ENCODE assay signal across 8 mouse cellular contexts in genomic region chr11:68902367-68902766, GRCm38 (mm10). TPM values are rescaled to one million over a fixed set of nuclear protein-coding genes. Genes with fewer than 3 reads are reported as not detected.
A peak's percentile ranks its signal among the peaks of the same experiment; 100 is the strongest.
DNase-seq lines count a peak whose midpoint lies in the region; ATAC-seq and TF ChIP-seq lines count a peak whose summit lies in the region.

No protein-coding gene starts in this region.

- H3K27ac ChIP-seq in kidney, embryonic 14.5 days (ENCODE audit: low read depth, low read length): no peak overlapping the region; the same call in 1 of the 2 replicates
- H3K27ac ChIP-seq in bone marrow macrophage, adult 2 months (ENCODE audit: insufficient read depth, low read depth, low read length): no peak overlapping the region
- no peak overlapping the region for H3K27ac ChIP-seq in hindbrain, embryonic 15.5 days (replicated peaks)
- no peak overlapping the region for H3K27ac ChIP-seq in midbrain, embryonic 15.5 days

- peaks cover 5% of the 10 kb centered on the region; the same call in 1 of the 2 replicates for H3K4me1 ChIP-seq in kidney, embryonic 14.5 days (ENCODE audit: control insufficient read depth, insufficient read depth, low read length)
- H3K4me1 ChIP-seq in bone marrow macrophage, adult 2 months (ENCODE audit: control insufficient read depth, insufficient read depth, low read length): peaks cover 10% of the 10 kb centered on the region
- peaks cover 17% of the 10 kb centered on the region for H3K4me1 ChIP-seq in hindbrain, embryonic 15.5 days (replicated peaks)
- peaks cover 14% of the 10 kb centered on the region for H3K4me1 ChIP-seq in midbrain, embryonic 15.5 days

- 2% methylated on average over 11 of the region's 11 CpGs for WGBS in kidney, embryonic 14.5 days
- 5% methylated on average over 11 of the region's 11 CpGs for WGBS in hindbrain, embryonic 15.5 days
- 7% methylated on average over 11 of the region's 11 CpGs for WGBS in midbrain, embryonic 15.5 days

- ATAC-seq in kidney, embryonic 14.5 days (ENCODE audit: low FRiP score, low TSS enrichment): no peak
- no peak for ATAC-seq in hindbrain, embryonic 15.5 days (ENCODE audit: low FRiP score, low read depth)
- ATAC-seq in midbrain, embryonic 15.5 days (replicated peaks): no peak

- H3K36me3 ChIP-seq in kidney, embryonic 14.5 days (ENCODE audit: control insufficient read depth, insufficient read depth, low read length): peaks cover 43% of the 10 kb centered on the region
- peaks cover 46% of the 10 kb centered on the region for H3K36me3 ChIP-seq in hindbrain, embryonic 15.5 days
- peaks cover 35% of the 10 kb centered on the region for H3K36me3 ChIP-seq in midbrain, embryonic 15.5 days (replicated peaks)

- H3K9ac ChIP-seq in kidney, embryonic 14.5 days (ENCODE audit: low read depth, low read length): peak overlapping the region; percentile 99
- peak overlapping the region; percentile 83 for H3K9ac ChIP-seq in hindbrain, embryonic 15.5 days
- peak overlapping the region; percentile 98 for H3K9ac ChIP-seq in midbrain, embryonic 15.5 days

- no peaks in the 10 kb centered on the region for H3K27me3 ChIP-seq in kidney, embryonic 14.5 days (ENCODE audit: control insufficient read depth, insufficient read depth, low read length)
- H3K27me3 ChIP-seq in hindbrain, embryonic 15.5 days: no peaks in the 10 kb centered on the region
- peaks cover 5% of the 10 kb centered on the region; the same call in 1 of the 2 replicates for H3K27me3 ChIP-seq in midbrain, embryonic 15.5 days (replicated peaks)

- peak overlapping the region; percentile 99 for H3K4me3 ChIP-seq in kidney, embryonic 14.5 days (ENCODE audit: low read length)
- peak overlapping the region; percentile 63 for H3K4me3 ChIP-seq in bone marrow macrophage, adult 2 months (ENCODE audit: insufficient read depth, low read length)
- peak overlapping the region; percentile 73 for H3K4me3 ChIP-seq in hindbrain, embryonic 15.5 days
- H3K4me3 ChIP-seq in midbrain, embryonic 15.5 days: peak overlapping the region; percentile 83

- H3K9me3 ChIP-seq in kidney, embryonic 14.5 days (ENCODE audit: control insufficient read depth, low read length): no peaks in the 10 kb centered on the region
- H3K9me3 ChIP-seq in hindbrain, embryonic 15.5 days: no peaks in the 10 kb centered on the region
- H3K9me3 ChIP-seq in midbrain, embryonic 15.5 days: no peaks in the 10 kb centered on the region

- no peak for TF ChIP-seq CTCF in bone marrow macrophage, adult 2 months (IDR thresholded peaks at IDR 0.05; ENCODE audit: low read depth, low read length)

- H3K4me2 ChIP-seq in kidney, embryonic 14.5 days (replicated peaks; ENCODE audit: low read depth, low read length): peak overlapping the region; percentile 59
- peak overlapping the region; percentile 57 for H3K4me2 ChIP-seq in hindbrain, embryonic 15.5 days
- H3K4me2 ChIP-seq in midbrain, embryonic 15.5 days: peak overlapping the region; percentile 64

- no peak for TF ChIP-seq POLR2A in bone marrow macrophage, adult 2 months (IDR thresholded peaks at IDR 0.05; ENCODE audit: borderline replicate concordance, low read depth, low read length)

- no peak for DNase-seq in kidney, postnatal 25 days
- no peak for DNase-seq in left cerebral cortex, adult 8-10 months (ENCODE audit: low spot score in 2 of 2)
- no peak for DNase-seq in right cerebral cortex, postnatal 14 days
- no peak for DNase-seq in layer of hippocampus, postnatal 36 days

RNA-seq across cellular contexts. Expression of gene Rpl26, which starts 1.0 kb away (rescaled TPM):
- polyA plus RNA-seq in kidney, embryonic 14.5 days (2014; fragmentation: Nextera tagmentation; extraction: Ambion mirVana): 1,184 and 1,677 TPM in 2 replicates
- polyA plus RNA-seq in bone marrow macrophage, adult 2 months (2012; ENCODE audit: insufficient read depth, insufficient read length, missing spikeins): 2,262 and 2,432 TPM in 2 replicates
- polyA plus RNA-seq in hindbrain, embryonic 15.5 days (2015; fragmentation: Nextera tagmentation; extraction: Ambion mirVana): 557 and 622 TPM in 2 replicates
- polyA plus RNA-seq in midbrain, embryonic 15.5 days (2015; fragmentation: Nextera tagmentation; extraction: Ambion mirVana): 529 and 538 TPM in 2 replicates
- 100 to 1,000 TPM; 920 to 943 (median 931) TPM for total RNA-seq in left cerebral cortex, adult 8-10 months (2022)
- 100 to 1,000 TPM; 738 to 741 TPM for total RNA-seq in layer of hippocampus, postnatal 36 days (2021)

RNA-seq across cellular contexts. Expression of gene Rnf222, which starts 14.0 kb away (rescaled TPM):
- polyA plus RNA-seq in kidney, embryonic 14.5 days (2014; fragmentation: Nextera tagmentation; extraction: Ambion mirVana): 0.05 and 0.06 TPM in 2 replicates
- not detected in 2 replicates for polyA plus RNA-seq in bone marrow macrophage, adult 2 months (2012; ENCODE audit: insufficient read depth, insufficient read length, missing spikeins)
- polyA plus RNA-seq in hindbrain, embryonic 15.5 days (2015; fragmentation: Nextera tagmentation; extraction: Ambion mirVana): not detected in 2 replicates
- polyA plus RNA-seq in midbrain, embryonic 15.5 days (2015; fragmentation: Nextera tagmentation; extraction: Ambion mirVana): not detected in 2 replicates
- total RNA-seq in left cerebral cortex, adult 8-10 months (2022): under 1 TPM in 1 of 4 experiments, not detected in 3; 0.17 TPM
- not detected for total RNA-seq in layer of hippocampus, postnatal 36 days (2021)

RNA-seq across cellular contexts. Expression of gene Odf4, which starts 24.5 kb away (rescaled TPM):
- polyA plus RNA-seq in kidney, embryonic 14.5 days (2014; fragmentation: Nextera tagmentation; extraction: Ambion mirVana): not detected in 2 replicates
- polyA plus RNA-seq in bone marrow macrophage, adult 2 months (2012; ENCODE audit: insufficient read depth, insufficient read length, missing spikeins): not detected in 2 replicates
- 0.60 and 1.2 TPM in 2 replicates for polyA plus RNA-seq in hindbrain, embryonic 15.5 days (2015; fragmentation: Nextera tagmentation; extraction: Ambion mirVana)
- 0.60 and 0.84 TPM in 2 replicates for polyA plus RNA-seq in midbrain, embryonic 15.5 days (2015; fragmentation: Nextera tagmentation; extraction: Ambion mirVana)
- 1 to 10 TPM; 1.1 to 2.2 (median 1.7) TPM for total RNA-seq in left cerebral cortex, adult 8-10 months (2022)
- total RNA-seq in layer of hippocampus, postnatal 36 days (2021): not detected

RNA-seq across cellular contexts. Expression of gene Ndel1, which starts 30.7 kb away (rescaled TPM):
- polyA plus RNA-seq in kidney, embryonic 14.5 days (2014; fragmentation: Nextera tagmentation; extraction: Ambion mirVana): 46.7 and 70.6 TPM in 2 replicates
- polyA plus RNA-seq in bone marrow macrophage, adult 2 months (2012; ENCODE audit: insufficient read depth, insufficient read length, missing spikeins): 63.4 and 64.6 TPM in 2 replicates
- 103 and 105 TPM in 2 replicates for polyA plus RNA-seq in hindbrain, embryonic 15.5 days (2015; fragmentation: Nextera tagmentation; extraction: Ambion mirVana)
- polyA plus RNA-seq in midbrain, embryonic 15.5 days (2015; fragmentation: Nextera tagmentation; extraction: Ambion mirVana): 105 and 108 TPM in 2 replicates
- 100 to 1,000 TPM in 3 of 4 experiments, 10 to 100 TPM in 1; 95.2 to 113 (median 110) TPM for total RNA-seq in left cerebral cortex, adult 8-10 months (2022)
- total RNA-seq in layer of hippocampus, postnatal 36 days (2021): 10 to 100 TPM; 90.5 to 93.2 TPM

RNA-seq across cellular contexts. Expression of gene Arhgef15, which starts 54.9 kb away (rescaled TPM):
- 10.2 and 15.9 TPM in 2 replicates for polyA plus RNA-seq in kidney, embryonic 14.5 days (2014; fragmentation: Nextera tagmentation; extraction: Ambion mirVana)
- not detected in 2 replicates for polyA plus RNA-seq in bone marrow macrophage, adult 2 months (2012; ENCODE audit: insufficient read depth, insufficient read length, missing spikeins)
- 21.8 and 25.3 TPM in 2 replicates for polyA plus RNA-seq in hindbrain, embryonic 15.5 days (2015; fragmentation: Nextera tagmentation; extraction: Ambion mirVana)
- polyA plus RNA-seq in midbrain, embryonic 15.5 days (2015; fragmentation: Nextera tagmentation; extraction: Ambion mirVana): 24.2 and 28.7 TPM in 2 replicates
- total RNA-seq in left cerebral cortex, adult 8-10 months (2022): 10 to 100 TPM; 35.5 to 40.0 (median 38.3) TPM
- total RNA-seq in layer of hippocampus, postnatal 36 days (2021): 10 to 100 TPM in 1 of 2 experiments, 1 to 10 TPM in 1; 7.4 to 10.5 TPM
